Mouse (Mus musculus): ENCODE data around the gene Slc27a2.
"Not testable (repeated sequence)": the region's sequence is repeated elsewhere in the genome, so short reads cannot be mapped to it uniquely, and the experiment has no call there.

Slc27a2 gene

DNA sequence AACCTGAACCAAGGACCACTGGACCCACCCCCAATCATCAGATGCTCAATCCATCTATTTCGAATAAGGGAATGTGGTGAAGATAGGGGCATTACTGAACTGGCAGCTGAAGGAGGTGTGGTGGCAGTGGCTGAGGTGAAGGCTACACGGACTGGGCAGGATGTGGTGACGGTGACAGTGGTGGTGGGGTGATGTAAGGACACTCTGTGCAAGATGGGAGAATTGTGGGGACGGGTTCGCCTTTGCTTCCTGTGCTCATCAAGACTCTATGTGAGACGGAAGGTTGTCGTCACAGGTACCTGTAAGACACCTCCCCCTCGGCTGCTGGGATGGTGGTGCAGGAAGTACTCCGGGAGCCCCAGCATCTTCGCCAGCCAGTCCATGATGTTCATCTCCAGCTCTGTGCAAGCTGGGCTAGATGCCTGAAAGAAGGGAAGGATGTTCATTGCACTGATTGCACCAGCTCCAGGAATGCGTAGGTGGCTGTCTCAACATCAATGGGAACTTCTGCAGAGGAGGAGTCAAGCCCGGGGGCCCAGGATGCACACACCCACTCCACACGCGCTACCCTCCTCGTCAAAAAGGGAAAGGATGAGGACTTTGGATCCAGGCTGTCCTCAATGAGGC lies 54.0 kb downstream of the Slc27a2 start:
- DNase-seq (ENCODE audit: low read depth, low spot score), result no peak

DNA sequence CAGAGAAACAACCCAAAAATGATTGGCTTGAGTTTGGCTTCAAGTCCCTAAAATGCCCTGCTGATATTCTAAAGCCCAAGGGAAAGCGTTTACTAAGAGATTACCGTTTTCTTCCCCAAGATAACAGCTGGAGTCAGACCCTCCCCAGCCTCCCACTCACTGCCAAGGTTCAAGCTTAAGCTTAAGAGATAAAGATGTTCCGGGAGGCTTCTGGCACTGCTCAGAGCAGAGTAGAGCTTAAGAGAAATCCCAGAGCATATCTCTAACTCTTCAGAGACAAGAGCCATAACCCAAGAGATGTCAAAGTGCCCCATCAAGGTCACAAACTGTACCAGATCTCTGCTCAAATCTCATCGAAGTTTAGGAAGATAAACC lies 54.5 kb downstream of the Slc27a2 start:
- DNase-seq (ENCODE audit: low read depth, low spot score), result no peak

DNA sequence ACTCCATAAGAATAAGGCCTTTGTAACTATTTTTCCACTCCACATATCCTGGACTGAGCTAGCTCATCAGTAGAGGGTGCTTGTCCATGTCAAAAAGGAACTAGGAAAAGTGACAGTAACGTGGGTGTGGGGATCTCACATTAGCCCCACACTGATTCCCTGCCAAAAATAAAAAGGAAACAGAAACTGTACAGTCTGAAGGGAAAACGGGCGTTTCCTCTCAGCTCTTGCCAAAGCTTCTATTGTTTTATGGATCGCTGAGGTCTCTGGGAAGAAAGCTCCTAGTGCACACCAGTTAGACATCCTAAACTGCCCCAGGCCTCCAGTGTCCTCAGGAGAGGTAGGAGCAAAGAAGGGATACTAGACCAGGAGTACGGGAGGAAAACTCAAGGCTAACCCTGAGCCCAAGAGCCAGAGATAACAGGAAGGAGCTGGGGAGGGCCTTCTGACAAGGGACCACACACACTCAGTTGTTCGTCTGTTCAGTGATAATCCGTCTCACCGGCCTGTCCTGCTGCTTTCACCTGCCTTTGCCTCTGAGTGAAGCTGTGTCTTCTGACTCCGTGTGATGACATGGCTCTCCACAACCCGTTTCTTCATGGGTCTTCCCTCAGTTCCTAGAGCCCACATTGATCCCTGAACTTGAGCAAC lies 55.5 kb downstream of the Slc27a2 start:
- DNase-seq (ENCODE audit: low read depth, low spot score), result peak; percentile 42

DNA sequence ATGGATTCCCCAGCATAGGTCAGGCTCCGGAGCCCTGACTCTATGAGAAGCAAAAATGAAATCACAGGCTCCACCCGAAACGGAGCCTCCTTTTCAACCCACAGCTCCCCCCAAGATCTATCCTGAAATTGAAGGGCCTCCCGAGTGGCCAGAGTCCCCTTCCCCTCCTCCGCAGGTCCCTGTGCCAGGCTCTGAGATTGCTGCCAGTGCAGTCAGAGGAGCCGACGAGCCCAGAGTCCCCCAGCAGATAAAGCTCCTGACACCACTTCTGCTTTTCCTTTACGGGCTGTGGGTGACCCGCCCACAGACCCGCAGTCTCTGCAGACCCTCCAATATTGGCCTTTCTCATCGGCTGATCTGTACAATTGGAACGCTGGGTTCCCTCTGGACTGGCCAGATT lies 57.4 kb downstream of the Slc27a2 start:
- DNase-seq (ENCODE audit: low read depth, low spot score), result not testable (repeated sequence)

DNA sequence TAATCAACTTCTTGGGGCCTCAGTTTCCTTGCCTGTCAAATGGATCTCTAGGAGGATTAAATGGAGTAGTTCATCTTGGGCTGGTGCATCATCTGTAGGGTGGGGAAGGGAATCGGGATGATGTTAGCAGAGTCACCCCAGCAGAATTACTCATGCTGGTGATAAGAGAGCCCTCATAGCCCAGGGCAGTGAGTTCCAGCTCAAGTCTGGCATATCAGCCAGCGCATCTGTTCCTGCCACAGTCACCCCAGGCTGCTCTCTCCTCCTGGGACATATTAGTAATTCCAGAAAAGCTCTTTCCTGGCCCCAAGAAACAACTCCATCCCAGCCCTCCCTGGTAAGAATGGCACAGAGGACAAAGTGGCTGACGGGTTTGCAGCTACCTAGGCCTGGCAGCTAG lies 63.1 kb downstream of the Slc27a2 start:
- peak; percentile 45 for DNase-seq (ENCODE audit: low read depth, low spot score)

DNA sequence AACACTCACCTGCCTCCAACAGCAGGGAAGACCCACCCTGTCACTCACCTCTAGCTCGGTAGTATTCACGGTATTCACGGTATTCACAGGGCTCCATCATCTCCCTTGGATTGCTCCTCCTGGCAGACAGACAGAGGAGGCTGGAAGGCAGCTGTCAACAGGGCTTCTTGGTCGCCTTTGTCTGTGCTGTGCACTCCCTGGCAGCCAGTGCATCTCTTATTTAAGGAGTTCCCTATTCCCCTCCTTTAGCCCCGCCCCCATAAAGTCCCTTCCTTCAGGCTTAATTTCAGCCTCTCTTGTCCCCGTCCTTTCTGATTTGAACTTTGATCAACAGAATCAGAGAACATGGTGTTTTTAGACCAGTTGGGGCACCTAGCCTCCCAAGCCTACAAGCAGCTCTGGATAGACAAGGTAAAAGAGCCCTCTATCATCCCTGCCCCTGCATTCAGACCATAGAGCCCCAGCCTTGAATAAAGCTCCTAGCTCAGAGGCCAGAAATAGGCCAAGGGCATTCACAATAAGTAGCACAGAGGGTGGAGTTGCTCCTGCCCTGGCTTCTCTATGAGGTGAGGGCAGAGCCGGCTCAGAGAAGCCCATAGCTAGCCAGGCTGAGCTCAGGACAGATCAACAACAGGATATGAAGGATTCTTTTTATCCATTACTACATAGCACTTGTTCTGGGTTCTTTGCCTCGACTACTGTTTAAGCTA lies 66.4 kb downstream of the Slc27a2 start:
- no peak for DNase-seq (ENCODE audit: low read depth, low spot score)

DNA sequence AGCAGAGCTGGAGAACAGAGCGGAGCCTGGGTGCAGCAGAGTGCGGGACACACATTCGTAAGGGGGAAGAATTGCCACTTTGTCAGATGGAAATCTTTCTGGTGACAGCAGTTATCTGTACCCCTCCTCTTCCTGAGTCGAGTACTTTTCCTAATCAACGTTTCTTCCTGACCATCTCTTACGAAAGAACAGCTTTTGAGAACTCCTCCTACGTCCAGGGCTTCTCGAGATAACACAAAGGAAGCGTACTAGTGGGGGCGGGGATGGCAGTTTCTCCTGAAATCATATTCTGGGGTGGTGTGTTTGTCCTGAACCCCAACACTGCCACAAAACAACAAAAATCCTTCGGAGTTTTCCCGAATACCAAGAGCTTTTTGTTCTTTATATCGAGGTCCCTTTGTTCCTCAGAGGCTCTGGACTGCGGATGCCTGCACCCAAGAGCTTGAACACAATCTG lies 67.1 kb downstream of the Slc27a2 start, which contains the start of gene Hdc:
Gene Hdc (minus strand): TSS at position 51 of the 456 bp plus-strand sequence.
- no peak for DNase-seq (ENCODE audit: low read depth, low spot score)

DNA sequence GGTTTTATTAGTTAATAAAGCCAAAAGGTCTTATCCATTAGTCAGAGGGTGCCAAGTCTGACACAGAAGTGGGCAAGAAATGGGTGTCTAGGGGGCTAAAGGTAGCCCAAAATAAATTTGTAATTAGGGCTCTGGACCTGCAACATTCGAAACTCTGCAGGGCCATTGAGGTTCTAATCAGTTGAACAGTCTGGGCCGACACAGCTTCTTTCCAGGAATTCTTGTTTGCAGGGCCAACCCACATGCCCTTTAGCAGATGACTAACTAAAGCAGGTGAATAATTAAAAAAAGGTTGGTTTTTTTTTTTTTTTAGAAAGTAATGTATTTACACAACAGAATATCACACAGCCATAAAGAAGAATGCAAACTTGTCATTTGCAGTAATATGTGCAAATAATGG lies 70.2 kb downstream of the Slc27a2 start:
- no peak for DNase-seq (ENCODE audit: low read depth, low spot score)

DNA sequence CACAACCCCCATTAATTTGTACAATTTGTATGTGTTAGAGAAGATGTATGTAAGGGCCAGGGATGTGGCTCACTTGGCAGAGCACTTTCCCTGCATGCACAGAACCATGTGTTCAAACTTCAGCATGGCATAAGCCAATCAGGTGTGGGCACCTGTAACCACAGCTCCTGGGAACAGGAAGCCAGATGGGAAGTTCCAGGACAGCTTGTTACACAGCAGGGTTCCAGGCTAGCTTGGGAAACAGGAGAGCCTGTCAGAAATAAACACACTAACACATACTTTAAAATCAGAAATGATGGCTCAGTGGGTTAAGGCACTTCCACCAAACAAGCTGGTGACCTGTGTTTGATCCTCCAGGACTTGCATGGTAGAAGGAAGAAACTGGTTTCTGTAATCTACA lies 70.9 kb downstream of the Slc27a2 start:
- no peak for DNase-seq (ENCODE audit: low read depth, low spot score)

DNA sequence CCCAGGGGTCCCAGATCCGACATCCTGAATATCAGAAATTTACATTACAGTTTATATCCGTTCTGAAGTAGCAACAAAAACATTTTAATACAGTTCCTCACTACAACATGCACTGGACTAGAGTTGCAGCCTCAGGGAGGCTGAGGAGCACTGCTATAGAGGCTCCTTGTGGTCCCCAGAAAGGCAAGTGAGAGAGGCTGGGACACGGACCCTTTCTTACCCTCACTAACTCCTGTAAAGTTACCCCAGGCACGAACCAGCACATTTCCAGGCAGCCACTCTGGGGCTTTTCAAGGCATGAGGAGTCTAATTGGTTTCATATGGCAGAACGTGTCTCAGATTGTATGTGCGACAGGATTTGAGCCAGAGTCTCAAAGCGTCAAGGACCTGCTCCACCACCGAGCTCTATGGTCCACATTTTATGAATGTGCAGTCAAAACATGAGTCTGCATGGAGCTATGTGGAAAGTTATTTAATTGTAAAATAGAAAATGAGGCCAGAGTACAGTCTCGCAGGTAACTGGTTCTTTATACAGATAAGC lies 76.3 kb downstream of the Slc27a2 start:
- no peak for DNase-seq (ENCODE audit: low read depth, low spot score)

DNA sequence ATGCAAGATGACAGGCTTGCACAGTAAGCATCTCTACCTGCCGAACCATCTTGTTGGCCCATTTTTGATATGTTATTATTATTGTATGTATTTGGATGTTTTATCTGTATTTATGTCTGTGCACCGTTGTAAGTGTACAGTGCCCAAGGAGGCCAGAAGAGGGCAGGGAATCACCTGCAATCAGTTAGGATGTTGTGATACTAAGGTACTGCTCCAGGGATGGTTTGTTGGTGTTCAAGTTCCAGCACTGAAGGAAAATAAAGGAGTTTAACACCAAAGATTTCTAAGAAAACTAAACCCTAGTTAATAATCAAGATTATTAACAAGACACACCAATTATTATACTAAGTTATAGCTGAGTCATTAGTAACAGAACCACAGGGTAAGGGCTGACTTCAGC lies 81.0 kb downstream of the Slc27a2 start:
- no peak for DNase-seq (ENCODE audit: low read depth, low spot score)

DNA sequence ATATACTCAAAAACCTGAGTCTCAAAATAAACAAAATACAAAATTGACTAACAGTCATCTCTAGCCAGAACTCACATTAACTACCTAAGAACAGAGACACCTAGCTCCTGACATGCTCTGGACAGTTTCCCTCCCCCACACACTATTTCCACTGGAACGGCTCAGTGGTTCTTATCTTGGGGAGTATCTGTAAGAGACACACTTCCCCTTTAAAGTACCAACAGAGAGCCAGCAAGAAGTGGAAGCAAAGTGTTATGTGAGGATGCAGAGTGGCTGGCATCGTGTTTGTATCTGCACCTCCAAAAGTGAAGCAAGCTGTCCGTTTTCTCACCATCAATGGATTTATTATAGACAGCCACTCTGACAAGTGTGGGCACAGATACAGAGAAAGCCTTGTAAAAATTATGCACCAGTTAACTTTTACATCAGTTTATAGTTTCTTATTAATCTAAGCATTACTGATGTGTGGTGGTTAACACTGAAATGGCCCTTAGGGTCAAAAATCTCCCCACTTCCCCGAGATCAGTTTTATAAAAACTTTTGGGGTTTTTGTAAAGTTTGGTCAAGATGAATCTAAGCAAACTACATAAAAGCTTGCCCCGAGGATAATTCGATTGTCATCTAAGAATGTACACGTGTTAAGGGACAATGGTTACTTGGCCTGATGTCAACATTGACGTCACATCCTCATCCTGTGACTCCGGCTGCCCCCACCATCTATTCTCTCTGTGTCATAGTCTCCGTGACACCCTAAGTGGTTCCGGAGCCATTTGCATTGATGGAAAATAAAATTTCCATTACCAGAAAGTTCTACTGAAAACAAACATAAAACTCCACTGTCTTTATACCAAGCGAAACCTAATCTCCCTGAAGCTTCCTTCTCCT lies 84.0 kb downstream of the Slc27a2 start:
- DNase-seq (ENCODE audit: low read depth, low spot score), result no peak

All from 3T3-L1 (cell line).